Mouse (Mus musculus): ENCODE data around the gene Bcl2l1. TPM values are rescaled to one million over a fixed set of nuclear protein-coding genes. Genes with fewer than 3 reads are reported as not detected.

Gene Bcl2l1
- total RNA-seq, 2 experiments from 2014 or later, result 19.6 to 21.4 TPM

DNA sequence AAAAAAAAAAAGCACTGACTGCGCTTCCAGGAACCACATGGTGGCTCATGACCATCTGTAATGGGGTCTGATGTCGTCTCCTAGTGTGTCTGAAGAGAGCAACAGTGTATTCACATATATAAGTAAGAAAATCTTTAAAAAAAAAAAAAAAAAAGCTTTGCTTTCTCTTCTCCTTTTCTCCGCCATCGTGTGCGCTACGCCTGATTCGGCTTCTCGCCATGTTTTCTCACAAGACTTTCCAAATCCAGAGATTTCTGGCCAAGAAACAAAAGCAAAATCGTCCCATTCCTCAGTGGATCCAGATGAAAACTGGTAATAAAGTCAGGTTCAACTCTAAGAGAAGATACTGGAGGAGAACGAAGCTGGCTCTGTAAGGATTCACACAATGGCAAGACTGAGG is 29.2 kb downstream of the Bcl2l1 start:
- DNase-seq, result no peak

DNA sequence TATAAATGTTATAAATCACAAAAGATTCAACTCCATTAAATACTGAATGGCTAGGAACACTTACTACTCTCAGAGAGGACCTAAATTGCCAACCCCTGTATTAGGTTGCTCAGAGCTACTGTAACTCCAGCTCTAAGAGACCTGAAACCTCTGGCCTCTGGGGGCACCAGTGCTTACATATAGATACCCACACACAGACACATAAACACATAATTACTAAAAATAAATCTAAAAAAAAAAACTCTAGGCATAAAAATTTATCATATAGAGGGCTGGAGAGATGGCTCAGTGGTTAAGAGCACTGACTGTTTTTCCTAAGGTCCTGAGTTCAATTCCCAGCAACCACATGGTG is 30.8 kb downstream of the Bcl2l1 start:
- no peak for DNase-seq

DNA sequence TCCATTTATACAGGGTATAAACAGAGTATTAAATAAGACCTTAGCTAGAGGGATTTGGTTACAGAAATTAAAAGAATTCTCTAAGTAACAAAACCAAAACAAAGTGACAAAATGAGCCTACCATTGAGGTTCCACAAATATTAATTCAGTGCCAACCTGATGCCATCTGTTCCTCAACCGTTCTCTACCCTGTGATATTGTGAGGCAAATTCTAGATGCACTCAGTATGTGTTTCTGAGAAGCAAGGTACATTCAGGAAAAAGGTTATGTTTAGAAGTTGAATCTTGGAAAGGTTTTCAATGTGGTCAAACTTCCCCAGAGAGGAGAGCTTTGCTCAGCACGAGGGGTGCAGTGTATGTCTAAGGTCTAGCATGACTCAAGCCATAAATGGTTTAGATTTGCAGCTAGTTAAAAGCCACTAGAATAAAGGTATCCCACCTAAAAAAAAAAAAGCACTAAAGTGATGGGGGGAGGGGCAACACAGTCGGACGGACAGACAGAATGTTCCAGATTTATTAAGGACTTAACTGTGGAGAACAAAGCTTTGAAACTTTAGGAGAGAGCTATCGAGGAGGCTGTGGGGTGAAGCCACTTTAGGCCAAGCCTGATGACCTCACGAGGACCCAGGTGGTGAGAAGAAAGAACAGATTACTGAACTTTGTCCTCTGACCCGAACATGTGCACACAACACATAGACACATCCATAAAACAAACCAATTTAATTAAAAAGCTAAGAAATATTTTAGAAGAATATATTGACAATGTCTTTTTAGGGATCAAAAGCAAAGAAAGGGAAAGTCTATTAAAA is 31.4 kb downstream of the Bcl2l1 start:
- no peak for DNase-seq

DNA sequence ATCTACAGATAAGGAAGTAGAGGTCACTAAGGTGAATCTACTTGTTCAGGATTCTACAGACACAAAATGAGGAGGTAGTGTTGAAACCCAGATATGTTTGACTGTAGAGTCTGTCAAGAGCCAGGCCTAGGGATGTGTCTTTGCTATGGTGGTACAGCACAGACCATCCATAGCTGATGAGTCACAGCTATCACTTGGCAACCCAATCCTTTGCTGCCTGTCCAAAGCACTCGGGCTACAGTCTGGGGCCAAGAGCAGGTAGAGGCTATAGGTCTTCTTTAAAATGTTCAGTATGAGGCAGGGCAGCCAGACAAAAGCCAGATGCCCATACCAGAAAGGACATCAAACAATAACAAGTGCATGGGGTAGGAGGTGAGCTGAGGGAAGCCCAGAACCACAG is 33.9 kb downstream of the Bcl2l1 start:
- no peak for DNase-seq

DNA sequence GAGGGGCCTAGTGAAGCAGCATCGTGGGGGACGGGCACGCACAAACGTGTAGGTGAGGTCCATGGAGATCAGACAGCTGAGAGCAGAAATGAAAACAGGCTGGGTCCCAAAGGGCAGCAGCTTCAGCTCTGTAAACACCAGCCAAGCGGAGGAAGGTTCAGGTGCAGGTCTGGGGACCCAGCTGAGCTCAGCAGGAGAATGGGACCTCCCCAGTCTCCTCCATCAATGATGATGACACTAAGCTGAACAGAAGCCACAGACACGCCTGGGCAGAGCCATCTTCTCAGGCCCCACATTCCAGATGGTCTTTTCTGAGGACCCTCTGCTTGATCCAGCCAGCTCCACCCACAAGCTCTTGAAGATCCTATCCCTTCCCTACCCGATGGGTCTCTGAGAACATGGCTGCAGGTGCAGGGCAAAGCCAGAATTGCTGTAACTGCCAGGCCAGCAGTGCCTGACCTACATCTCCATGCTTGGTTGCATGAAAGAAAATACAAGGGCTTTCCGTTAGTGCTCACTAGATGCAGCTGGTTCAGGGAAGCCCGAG is 37.2 kb downstream of the Bcl2l1 start:
- DNase-seq, result no peak

DNA sequence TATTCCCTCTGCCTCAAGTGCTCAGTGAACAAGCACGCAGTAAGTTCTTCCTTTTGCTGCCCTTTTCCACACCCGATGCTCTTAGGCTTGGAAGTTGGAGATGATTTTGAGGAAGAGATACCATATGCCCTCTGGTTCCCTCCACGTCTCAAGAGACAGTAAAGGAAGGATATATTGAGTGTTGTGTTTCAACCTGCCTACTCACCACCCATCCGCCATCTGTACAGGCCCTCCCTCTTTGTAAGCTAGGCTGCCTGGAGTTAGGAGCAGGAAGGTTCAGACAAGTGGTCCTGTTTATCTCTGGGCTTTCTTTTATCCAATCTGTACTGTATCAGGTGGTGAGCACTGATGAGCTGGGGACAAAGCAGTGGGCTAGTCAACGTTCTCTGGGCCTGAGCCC is 38.1 kb downstream of the Bcl2l1 start:
- DNase-seq, result no peak

DNA sequence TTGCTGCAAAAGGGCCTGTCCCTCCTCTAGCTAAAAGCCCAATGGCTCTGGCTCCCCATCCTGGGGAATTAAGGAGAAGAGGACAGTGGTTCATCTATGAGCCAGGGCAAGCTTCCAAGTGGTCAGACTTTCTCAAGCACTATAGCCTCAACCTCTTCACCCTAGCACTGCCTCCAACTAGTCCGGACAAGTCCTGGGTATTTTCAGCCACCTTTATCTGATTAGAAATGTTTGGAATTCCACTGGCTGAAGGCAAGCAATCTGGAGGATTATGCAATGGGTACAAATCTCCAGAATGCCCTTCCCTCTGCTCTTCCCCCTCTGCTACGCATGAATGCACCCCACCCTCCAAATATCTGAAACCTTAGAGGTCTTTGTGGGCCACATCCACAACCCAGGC is 39.1 kb downstream of the Bcl2l1 start:
- DNase-seq, result no peak

DNA sequence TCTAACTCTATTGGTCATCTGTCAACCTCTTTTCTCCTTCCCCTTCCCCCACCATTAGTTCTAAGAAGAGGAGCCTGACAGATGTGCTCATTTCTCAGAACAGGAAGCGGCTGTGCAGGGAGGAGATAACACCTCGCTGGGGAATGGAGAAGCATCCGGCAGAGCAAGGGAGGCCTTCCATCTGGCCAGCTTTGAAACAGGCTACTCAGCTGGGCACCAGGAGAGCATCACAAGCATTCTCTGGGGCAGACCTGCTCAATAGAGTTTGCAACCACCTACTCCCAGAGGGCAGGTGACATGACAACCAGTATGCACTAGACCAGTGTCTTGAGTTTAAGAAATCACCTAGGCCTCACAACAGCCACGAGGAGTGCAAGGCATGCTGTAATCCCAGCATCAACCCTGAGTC is 41.9 kb downstream of the Bcl2l1 start:
- DNase-seq, result no peak

DNA sequence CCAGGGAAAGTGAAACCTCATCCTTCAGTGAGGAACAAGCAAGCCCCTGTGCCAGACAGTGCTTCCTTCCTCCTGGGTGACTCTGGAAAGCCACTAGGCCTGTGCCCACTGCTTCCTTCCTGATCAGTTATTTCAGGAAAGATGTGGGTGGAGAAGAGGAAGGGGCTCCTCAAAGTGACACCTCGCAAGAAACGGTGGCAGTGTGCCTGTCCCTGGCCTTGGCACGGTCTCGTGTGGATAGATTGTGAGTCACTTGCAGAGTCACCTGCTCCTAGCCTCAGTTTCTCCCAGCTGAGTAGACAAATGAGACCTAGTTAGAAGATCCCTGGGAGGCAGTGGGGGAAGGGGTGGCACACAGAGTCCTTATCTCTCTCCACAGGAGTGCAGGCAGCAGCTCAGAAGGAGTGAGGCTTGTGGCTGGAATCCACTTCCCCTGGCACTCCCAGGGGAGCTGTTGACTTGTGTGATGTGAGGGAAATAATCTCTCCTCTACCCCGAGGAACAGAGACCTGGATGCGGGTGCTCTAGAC is 42.6 kb downstream of the Bcl2l1 start:
- no peak for DNase-seq

DNA sequence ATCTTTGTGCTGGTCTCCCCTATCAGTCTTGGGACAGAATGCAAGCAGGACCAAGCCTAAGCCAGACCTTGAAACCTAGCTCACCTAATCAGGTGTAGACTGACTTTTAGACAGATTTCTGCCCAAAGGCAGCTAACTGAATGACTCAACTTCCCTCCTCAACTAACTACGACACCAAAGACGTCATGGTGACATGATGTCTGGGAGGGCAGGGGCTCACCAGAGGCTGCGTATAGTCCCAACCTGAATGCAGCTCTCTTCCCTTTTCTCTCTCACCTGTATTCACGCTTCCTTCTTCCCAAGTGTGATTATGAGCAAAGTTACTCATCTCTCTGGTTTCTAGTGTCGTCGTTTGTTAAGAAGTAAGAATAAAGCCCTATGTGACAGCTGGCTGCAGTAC is 44.0 kb downstream of the Bcl2l1 start:
- no peak for DNase-seq

DNA sequence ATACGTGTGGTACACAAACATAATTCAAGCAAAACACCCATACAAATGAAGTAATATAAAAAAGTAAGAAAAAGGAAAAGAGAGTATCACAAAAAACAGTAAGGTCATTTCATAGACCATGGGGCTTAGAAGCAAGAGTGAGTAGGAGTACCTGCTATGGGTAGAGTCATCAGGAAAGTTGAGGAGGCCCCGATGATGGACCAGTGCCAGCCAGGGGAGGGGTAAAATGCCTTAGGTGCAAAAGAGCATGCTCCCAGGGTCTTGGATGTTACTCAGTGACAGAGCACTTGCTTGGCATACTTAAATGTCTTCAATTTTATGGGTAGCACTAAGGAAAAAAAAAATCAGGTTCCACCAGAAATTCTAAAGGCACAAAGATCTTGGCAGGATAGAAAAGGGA is 44.4 kb downstream of the Bcl2l1 start:
- no peak for DNase-seq

DNA sequence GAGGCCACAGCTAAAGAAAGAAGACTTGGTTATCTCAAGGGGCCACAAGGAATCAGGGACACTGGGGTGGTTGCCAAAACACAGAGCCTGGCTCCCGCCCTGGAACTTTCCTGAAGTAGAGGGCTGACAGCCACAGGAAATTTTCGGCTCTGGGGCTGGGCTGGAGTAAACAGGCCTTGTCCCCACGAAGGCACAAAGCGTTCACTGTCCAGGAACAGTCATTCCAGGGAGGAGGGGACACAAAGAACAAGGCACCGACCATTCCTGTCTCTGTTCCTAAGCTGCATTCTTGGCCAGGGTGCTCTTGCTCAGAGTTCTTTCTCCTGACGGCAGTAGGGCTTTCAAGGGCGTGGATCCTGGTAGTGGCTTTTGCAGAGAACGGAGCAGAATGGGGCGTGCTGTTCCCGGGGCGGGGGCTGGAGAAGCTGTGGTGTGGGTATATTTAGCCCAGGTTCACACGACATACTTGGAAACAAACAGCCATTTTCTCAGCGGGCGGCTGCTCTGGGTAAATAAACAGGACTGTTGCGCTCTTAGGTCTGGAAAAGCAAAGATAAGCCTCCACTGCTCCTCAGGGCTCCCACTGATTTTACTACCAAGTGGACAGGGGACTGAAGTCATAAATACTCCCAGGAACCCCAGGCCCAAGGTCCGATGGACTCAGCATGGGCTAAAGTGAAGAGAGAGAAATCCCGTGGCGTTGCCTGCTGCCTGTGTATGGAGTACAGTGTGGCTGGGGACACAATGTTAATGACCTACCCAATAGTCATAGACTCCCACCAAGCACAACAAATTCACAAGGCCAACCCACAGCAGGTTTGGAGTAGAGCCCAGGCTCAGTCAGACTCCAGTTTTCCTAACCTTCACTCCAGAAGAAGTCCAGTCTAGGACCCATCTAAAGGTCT is 45.8 kb downstream of the Bcl2l1 start:
- DNase-seq, result peak; percentile 57

DNA sequence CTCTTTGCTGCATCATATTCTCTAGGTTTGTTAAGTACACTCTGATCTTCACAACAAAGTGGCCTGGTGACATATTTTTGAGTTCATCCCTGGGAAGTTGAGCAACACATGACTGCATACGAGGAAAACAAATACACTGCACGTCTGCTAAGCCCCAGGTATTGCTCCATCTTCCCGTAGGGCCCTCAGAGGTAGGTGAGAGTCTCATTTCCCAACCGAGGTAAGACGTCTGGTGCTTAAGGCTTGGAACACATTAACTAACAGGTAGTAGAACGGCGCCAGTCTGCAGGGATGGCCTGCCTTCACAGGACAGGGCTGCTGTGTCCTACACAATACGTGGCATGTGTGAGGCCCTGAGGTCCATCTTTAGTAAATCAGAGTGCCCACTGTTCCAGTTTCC is 46.9 kb downstream of the Bcl2l1 start:
- no peak for DNase-seq

DNA sequence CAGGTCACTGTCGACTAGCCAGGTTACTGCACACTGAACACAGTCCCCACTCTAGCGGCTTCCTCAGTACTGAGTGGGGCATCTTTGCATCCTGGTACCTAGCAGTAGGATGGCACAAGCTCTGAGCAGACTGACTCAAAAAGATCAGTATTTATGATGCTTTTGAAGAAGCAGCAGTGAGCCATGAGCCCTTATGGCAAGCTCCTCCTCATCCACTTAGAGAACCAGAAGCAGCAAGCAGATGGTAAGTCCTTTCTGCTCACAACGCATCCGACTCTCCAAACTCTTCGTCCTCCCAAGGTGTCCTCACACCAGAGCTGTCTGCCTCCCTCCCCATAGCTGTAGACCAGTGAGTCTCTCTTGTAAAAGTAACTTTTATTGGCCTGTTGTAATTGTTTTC is 48.3 kb downstream of the Bcl2l1 start:
- DNase-seq, result no peak

DNA sequence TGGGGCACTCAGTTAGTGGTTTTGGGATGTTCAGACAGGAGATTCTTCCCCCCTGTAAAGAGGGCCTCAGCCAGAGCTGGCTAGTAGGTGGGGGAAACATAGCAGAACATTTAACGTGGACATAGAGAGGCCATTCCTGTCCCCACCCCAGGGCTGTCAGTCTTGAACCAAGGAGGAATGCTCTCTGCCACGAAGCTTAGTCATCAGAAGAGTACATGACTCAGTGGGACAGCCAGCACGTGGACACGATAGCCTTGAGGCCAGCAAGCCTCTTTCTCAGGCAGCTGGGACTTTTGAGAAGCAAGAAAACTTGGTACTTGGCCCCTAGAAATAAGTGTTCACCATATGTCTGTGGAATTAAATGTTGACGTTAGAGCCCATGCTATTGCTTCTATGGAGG is 48.9 kb downstream of the Bcl2l1 start:
- no peak for DNase-seq

DNA sequence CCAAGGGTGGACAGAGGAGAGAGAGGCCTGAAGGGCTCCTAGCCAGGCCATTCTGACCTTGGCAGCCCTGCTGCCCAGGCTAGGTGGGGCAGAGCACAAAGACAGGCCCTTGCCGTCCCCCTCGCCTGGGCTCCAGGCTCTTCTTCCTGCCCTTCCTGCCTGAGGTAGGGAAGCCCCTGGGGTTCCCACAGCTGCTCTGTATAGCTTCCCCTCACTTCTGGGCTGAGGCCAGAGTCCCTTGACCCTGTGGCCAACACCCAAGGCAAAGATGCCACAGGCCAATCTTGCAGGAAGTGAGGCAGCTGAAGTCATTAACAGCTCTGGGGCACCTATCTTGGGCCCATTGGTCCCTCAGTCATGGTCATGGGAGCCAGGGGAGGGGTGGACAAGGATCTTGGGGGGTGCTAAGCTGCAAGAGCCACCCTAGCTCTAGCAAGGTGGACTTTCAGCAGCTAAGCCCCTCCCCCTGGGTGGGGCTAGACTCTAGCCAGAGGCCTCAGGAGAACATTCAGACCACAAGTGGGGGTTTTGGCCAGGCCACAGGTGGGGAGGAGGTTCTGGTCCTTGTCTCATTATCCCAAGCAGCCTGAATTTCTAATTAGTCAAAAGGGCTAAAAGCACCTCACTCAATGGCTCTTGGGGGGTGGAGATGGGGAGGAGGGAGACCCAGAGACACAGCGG is 50.4 kb downstream of the Bcl2l1 start:
- DNase-seq, result no peak

DNA sequence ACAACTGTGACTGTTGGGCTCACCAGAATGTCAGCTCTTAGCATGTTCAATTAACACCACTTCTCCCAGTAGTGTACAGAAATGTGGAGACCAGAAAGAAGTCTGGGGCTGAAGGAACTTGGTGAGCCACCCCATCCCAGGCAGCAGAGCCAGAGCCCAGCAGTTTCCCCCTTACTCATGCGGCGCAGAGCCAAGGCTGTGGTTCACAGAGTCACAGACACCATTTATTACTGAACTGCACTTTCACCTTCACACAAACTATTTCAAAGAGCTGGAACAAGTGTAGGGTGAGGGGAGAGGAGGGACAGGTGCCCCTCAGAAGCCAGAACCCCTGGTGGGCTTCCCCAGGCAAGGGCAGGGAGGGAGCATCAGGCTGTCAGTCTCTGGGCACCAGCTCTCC is 51.1 kb downstream of the Bcl2l1 start:
- DNase-seq, result no peak

DNA sequence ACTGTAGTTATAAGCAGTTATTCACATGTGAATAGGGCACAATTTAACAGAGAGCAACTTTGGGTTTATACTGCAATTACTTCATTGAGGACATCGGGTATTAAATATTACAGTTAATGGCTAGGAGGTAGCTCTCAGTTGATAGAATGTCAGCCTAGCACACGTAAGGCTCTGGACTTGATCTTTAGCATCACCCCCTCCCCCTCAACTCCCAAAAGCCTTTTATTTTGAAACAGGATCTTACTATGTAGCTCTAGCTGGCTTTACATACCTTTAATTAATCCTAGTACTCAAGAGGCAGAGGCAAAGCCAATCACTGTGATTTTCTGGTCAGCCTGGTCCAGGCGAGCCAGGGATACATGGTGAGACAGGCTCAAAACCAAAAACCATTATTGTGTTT is 54.4 kb downstream of the Bcl2l1 start:
- no peak for DNase-seq

DNA sequence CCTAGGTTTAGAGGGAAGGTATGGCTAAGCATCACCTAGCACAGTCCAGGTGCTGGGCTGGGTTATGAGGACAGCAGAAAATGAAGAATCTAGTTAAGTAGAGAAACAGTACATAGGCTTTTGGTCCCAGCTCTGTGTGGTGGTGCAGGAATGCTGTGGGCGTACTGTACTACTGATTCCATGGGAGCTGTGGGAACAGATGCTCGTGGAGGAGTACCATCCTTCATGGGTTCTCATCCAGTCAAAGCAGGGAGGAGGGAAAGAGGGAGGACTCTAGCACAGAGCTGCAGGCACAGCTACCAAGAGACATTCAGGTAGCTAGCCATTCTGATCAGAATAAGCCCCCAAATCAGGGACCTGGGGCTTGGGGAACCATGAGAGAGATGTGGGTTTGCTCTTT is 55.1 kb downstream of the Bcl2l1 start:
- no peak for DNase-seq

DNA sequence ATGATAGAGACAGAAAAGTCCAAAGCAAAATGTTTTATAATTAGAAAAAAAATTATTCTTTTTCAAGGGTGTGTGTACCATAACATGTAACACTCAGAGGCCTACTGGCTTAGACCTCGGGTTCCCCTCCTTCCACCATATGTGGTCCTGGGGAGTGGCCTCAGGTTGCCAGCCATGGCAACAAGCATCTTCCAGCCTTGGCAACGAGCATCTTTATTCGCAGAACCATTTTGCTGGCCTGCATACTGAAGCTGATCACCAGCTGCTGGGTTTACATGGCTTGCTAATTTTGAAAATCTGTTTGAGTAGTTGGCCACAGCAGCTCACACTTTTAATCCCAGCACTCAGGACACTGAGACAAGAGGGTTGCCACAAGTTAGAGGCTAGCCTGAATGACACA is 55.5 kb downstream of the Bcl2l1 start:
- no peak for DNase-seq

DNA sequence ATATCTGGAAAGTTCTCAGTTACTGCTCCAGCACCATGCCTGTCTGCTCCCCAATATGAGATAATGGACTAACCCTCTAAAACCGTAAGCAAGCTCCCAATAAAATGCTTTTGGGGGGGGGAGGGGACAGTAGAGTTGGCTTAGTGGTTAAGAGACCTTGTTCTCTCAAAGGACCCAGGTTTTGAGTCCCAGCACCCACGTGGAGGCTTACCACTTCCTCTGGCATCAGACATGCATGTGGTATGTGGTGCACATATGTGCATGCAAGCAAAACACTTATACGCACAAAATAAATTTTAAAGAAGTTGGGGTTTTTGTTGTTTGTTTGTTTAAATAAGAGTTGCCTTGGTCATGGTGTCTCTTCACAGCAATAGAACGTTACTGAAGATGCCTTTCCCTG is 56.2 kb downstream of the Bcl2l1 start:
- no peak for DNase-seq

DNA sequence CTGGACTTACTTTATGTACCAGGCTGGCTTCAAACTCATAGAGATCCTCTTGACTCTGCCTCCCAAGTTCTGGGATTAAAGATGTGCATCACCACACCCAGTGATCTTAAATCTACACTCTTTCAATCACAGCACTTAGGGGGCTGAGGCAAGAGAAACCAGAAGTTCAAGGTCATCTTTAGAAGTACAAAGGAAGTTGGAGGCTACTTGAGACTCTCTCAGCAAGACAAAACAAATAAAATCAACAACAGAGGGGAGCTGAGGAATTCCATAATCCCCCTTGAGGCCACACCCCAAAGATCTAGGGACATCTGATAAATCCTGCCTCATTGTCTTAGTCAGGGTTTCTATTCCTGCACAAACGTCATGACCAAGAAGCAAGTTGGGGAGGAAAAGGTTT is 59.3 kb downstream of the Bcl2l1 start:
- DNase-seq, result no peak

DNA sequence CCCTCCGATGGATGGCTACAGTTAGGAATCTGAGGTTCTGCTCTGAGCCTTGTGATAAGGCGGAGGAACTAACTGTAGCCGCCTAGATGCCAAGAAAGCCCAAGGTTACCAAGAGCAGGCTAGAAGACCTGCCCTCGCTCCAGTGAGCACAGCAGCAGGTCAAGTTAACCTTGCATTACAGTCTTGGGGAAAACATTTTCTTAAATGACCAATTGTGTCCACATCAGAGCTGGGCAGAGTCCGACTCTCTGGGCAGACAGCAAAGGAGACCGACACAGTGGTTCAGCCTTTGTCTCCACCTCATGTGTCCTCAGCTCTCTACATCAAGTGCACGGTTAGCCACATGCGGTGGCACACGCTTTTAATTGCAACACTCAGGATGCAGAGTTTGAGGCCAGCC is 60.0 kb downstream of the Bcl2l1 start:
- no peak for DNase-seq

Measured in gastrocnemius, postnatal 10 days (tissue).